Mouse (Mus musculus) G1E-ER4 (cell line): ENCODE measurements around the gene Dnajc6. TPM values are rescaled to one million over a fixed set of nuclear protein-coding genes. Genes with fewer than 3 reads are reported as not detected.

Experiments
- GATA1 ChIP-seq: IDR thresholded peaks from one replicate; pipeline ENCODE4 v1.8.0; 2012; ENCODE audit warnings: low read length, inconsistent platforms
- polyA plus RNA-seq: library from polyadenylated mRNA; stranded (reverse); fragments of >175 nt; gene quantifications from 2 replicates; pipeline ENCODE4 v1.2.3, GENCODE M21; 2012

Gene Dnajc6
- polyA plus RNA-seq, 1 experiment = not detected

- TF ChIP-seq GATA1 = no peak
Observed at GRCm38 (mm10) chr4:101642708-101643107, 146.3 kb downstream of the Dnajc6 start.

GRCm38 (mm10) chr4:101643216-101643615 is 146.8 kb downstream of the Dnajc6 start:
- no peak for TF ChIP-seq GATA1

- TF ChIP-seq GATA1 = no peak
Observed at GRCm38 (mm10) chr4:101646857-101647195, 150.4 kb downstream of the Dnajc6 start.

- TF ChIP-seq GATA1 = no peak
Observed at GRCm38 (mm10) chr4:101647196-101647905, 150.9 kb downstream of the Dnajc6 start, which contains the start of gene Leprot. TSS of gene Leprot (plus strand) at chr4:101647718.

- TF ChIP-seq GATA1 = no peak
Observed at GRCm38 (mm10) chr4:101647976-101648642, 151.7 kb downstream of the Dnajc6 start.

- TF ChIP-seq GATA1 = no peak
Observed at GRCm38 (mm10) chr4:101648745-101649144, 152.3 kb downstream of the Dnajc6 start.

- no peak for TF ChIP-seq GATA1
Observed at GRCm38 (mm10) chr4:101650961-101651360, 154.5 kb downstream of the Dnajc6 start.

- TF ChIP-seq GATA1 = no peak
Observed at GRCm38 (mm10) chr4:101654256-101654655, 157.8 kb downstream of the Dnajc6 start.

- TF ChIP-seq GATA1 = peak; percentile 90
Observed at GRCm38 (mm10) chr4:101654788-101655414, 158.5 kb downstream of the Dnajc6 start.

GRCm38 (mm10) chr4:101655415-101655790 is 159.0 kb downstream of the Dnajc6 start:
- peak; percentile 31 for TF ChIP-seq GATA1

GRCm38 (mm10) chr4:101656056-101656455 is 159.6 kb downstream of the Dnajc6 start:
- no peak for TF ChIP-seq GATA1

GRCm38 (mm10) chr4:101656956-101657570 is 160.6 kb downstream of the Dnajc6 start:
- no peak for TF ChIP-seq GATA1

GRCm38 (mm10) chr4:101664160-101664750 is 167.8 kb downstream of the Dnajc6 start:
- no peak for TF ChIP-seq GATA1

GRCm38 (mm10) chr4:101664766-101665165 is 168.3 kb downstream of the Dnajc6 start:
- no peak for TF ChIP-seq GATA1

GRCm38 (mm10) chr4:101669161-101669560 is 172.7 kb downstream of the Dnajc6 start:
- TF ChIP-seq GATA1 = no peak

GRCm38 (mm10) chr4:101669811-101670210 is 173.4 kb downstream of the Dnajc6 start:
- no peak for TF ChIP-seq GATA1

GRCm38 (mm10) chr4:101674790-101675189 is 178.3 kb downstream of the Dnajc6 start:
- TF ChIP-seq GATA1 = no peak
